Mouse (Mus musculus): ENCODE measurements around the gene Krt34.

DNA sequence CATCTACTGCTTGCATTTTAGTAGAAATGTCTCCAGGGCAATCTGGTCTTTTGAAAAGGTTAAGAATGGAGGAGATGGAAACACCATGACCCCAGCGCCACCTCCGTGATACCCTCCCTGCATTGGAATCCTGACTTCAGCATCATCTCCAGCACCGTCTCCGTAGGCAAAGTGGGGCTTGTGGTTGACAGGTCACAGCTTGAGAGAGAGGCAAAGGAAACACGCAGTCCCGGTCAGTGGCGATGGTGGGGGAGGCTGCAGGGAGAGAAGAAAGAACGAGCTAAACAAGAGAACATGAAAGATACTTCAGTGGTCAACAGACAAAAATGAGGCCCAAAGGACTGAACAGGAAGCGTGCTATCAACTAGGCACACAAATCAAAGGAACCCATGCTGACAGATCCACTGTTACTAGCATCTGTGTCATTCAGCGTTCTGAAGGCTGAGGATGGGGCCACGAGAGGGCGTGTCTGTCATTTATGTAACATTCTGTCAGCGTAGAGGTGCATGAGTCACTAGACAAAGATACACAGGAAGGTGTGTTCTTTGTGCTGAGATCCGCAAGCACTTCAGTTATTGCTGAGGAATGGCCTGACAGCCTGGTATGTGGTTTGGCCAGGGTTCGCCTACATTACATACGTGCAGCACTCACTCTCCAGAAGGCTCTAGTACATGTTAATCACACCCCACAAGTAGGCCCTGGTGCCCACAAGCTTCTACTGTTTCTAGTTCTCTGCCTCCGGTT is 26.1 kb upstream of the Krt34 start:
- TF ChIP-seq ZC3H11A (IDR thresholded peaks at IDR 0.05; ENCODE audit: borderline replicate concordance, low read depth, low read length) (no peak), MAFK (IDR thresholded peaks at IDR 0.05; ENCODE audit: insufficient read depth, low read depth, low read length) (no peak), CHD2 (IDR thresholded peaks at IDR 0.05; ENCODE audit: low read depth, low read length) (no peak), ZNF384 (IDR thresholded peaks at IDR 0.05; ENCODE audit: low read depth, low read length) (no peak), HCFC1 (IDR thresholded peaks at IDR 0.05; ENCODE audit: borderline replicate concordance, insufficient read depth, low read length) (no peak)

Measured in ES-E14 (cell line).